Mouse (Mus musculus) lung, postnatal 0 days (tissue): ENCODE measurements around the gene Ggt1. TPM values are rescaled to one million over a fixed set of nuclear protein-coding genes. Genes with fewer than 3 reads are reported as not detected.

Experiments used
- ATAC-seq: fragments of 200-750 bp; cut with Nextera tagmentation; 2 replicates; pipeline ENCODE4 v1.8.0; 2017; ENCODE audit warnings: moderate library complexity
- DNase-seq: peaks from one replicate; pipeline ENCODE4 v3.0.0-alpha.2; 2016; ENCODE audit warnings: low spot score
- H3K27ac ChIP-seq: fragments of 300-500 bp; sonication (generic); 2 replicates; pipeline ENCODE4 v1.5.1; 2014; ENCODE audit warnings: antibody characterized with exemption, mild to moderate bottlenecking, low read length, mixed read lengths
- H3K27me3 ChIP-seq: fragments of 300-500 bp; sonication (generic); replicated peaks from 2 replicates; pipeline ENCODE4 v1.6.1; 2014; ENCODE audit warnings: low read length, mixed read lengths; ENCODE audit not compliant: insufficient read depth
- H3K36me3 ChIP-seq: fragments of 300-500 bp; sonication (generic); 2 replicates; pipeline ENCODE4 v1.6.1; 2014; ENCODE audit warnings: low read length, mixed read lengths; ENCODE audit not compliant: insufficient read depth
- H3K4me1 ChIP-seq: fragments of 300-500 bp; sonication (generic); 2 replicates; pipeline ENCODE4 v1.6.1; 2014; ENCODE audit warnings: antibody characterized with exemption, low read depth, low read length, mixed read lengths; ENCODE audit not compliant: insufficient read depth
- H3K4me2 ChIP-seq: fragments of 300-500 bp; sonication (generic); replicated peaks from 2 replicates; pipeline ENCODE4 v1.6.1; 2014; ENCODE audit warnings: low read depth, mild to moderate bottlenecking, low read length, moderate library complexity, mixed read lengths
- H3K4me3 ChIP-seq: fragments of 300-500 bp; sonication (generic); 2 replicates; pipeline ENCODE4 v1.5.1; 2014; ENCODE audit warnings: low read depth, low read length
- H3K9ac ChIP-seq: fragments of 300-500 bp; sonication (generic); replicated peaks from 2 replicates; pipeline ENCODE4 v1.6.1; 2014; ENCODE audit warnings: low read depth, mild to moderate bottlenecking
- H3K9me3 ChIP-seq: fragments of 300-500 bp; sonication (generic); 2 replicates; pipeline ENCODE4 v1.6.1; 2016; ENCODE audit warnings: low read length, mixed read lengths
- CTCF ChIP-seq: IDR thresholded peaks from 2 replicates; pipeline ENCODE4 v1.5.1; 2016; ENCODE audit warnings: antibody characterized with exemption, mild to moderate bottlenecking
- EP300 ChIP-seq: IDR thresholded peaks from 2 replicates; pipeline ENCODE4 v1.6.1; 2016; ENCODE audit warnings: antibody characterized with exemption, mild to moderate bottlenecking, control low read depth
- WGBS: fragments of 180-500 bp; shearing (Covaris S2); extraction: QIAGEN DNeasy Blood & Tissue Kit; methylation state at CpG from one replicate; pipeline ENCODE4 v1.1.7; 2014; 5-methylcytosine and 5-hydroxymethylcytosine counted together
- polyA plus RNA-seq: library from polyadenylated mRNA; unstranded; fragments of >200 nt; fragmentation: Nextera tagmentation; extraction: Ambion mirVana; gene quantifications from 2 replicates; pipeline ENCODE4 v1.2.1, GENCODE M21; 2015

The Ggt1 gene
- polyA plus RNA-seq, 1 experiment from 2014 or later = 0.42 TPM

DNA sequence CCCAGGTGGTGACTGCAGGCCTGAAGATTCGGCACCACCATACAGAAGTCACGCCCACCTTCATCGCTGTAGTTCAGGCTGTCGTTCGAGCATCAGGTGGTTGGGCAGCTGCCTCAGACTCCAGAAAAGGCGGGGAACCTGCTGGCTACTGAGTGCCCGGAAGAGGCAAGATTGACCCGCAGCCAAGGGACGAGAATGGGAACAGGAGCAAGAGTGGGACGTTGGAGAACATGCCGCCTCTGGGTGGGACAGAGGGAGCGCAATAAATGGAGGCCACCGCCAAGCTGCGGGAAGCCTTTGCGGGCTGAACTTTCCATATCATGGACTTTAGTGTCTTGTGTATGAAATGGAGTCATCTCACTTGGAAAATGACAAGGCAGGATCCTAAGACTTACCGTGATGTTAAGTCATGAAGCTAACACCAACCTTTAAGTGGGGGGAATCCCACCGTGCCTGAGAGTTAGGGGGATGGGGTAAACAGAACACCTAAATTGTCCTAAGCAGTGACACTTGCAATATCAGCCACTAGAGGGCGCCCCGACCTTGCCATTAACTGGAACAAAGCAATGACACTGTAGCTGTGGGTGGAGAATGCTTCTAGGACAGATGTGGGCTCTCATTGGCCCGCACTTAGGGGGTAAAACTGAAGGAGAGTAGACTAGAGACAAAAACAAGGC, 24.6 kb downstream of the Ggt1 start:
- WGBS = 20% methylated on average over 20 of the region's 20 CpGs
- no peak overlapping the region for H3K27ac ChIP-seq
- ATAC-seq (peak; percentile 71), DNase-seq (peak; percentile 93)
- H3K27me3 ChIP-seq = no peaks in the 10 kb centered on the region
- TF ChIP-seq CTCF = peak; percentile 98
- no peak for TF ChIP-seq EP300
- no peak overlapping the region for H3K9ac ChIP-seq
- H3K4me2 ChIP-seq = no peak overlapping the region
- H3K36me3 ChIP-seq = no peaks in the 10 kb centered on the region
- no peak overlapping the region for H3K4me3 ChIP-seq
- peaks cover 19% of the 10 kb centered on the region; the same call in 1 of the 2 replicates for H3K4me1 ChIP-seq
- H3K9me3 ChIP-seq = no peaks in the 10 kb centered on the region

DNA sequence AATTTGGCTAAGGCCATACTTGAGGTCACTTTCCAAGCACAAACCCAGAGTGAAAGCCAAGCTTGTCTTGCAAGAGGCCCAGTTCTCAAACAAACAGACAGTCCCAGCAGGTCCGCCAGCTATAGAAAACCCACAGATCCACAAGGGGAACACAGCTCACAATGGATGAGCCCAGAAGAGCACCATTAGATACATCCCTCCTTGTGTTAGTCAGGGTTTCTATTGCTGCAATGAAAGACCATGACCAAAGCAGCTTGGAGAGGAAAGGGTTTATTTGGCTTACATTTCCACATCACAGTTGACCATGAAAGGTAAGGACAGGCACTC, 25.1 kb downstream of the Ggt1 start:
- Histone ChIP-seq H3K27ac (no peak overlapping the region), H3K36me3 (no peaks in the 10 kb centered on the region), H3K9me3 (no peaks in the 10 kb centered on the region), H3K9ac (no peak overlapping the region), H3K4me2 (no peak overlapping the region), H3K4me1 (peaks cover 23% of the 10 kb centered on the region; the same call in 1 of the 2 replicates), H3K27me3 (no peaks in the 10 kb centered on the region), H3K4me3 (no peak overlapping the region)
- TF ChIP-seq EP300 = 0 out of 2 replicates have a peak, but pooled peaks have one; percentile 9
- TF ChIP-seq CTCF = no peak
- WGBS = 70% methylated on average over 1 of the region's 1 CpGs
- DNase-seq = no peak
- no peak for ATAC-seq

DNA sequence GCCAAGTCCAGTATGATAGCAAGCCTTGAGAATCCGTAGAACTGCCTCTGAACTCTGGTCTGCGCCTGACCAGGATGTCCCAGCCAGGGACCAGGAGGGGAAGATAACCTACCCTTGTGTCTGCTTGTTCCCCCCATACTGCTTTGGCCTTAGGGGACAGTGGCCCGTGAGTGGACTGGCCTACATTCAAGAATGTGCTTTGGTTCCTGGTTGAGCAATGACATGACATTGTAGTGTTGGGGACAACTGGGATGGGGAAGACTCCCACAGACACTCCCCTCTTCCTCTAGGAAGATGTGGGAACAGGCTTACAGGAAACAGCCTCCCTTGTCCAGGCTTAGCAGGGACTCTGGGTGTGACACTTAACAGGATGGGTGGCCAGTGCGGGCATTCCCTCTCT, 26.4 kb downstream of the Ggt1 start:
- H3K36me3 ChIP-seq = no peaks in the 10 kb centered on the region
- H3K4me1 ChIP-seq = peaks cover 31% of the 10 kb centered on the region
- TF ChIP-seq CTCF (no peak), EP300 (no peak)
- H3K27me3 ChIP-seq = no peaks in the 10 kb centered on the region
- DNase-seq (peak; percentile 55), ATAC-seq (peak; percentile 18)
- 57% methylated on average over 4 of the region's 4 CpGs for WGBS
- H3K27ac ChIP-seq = 0 out of 2 replicates have a peak overlapping the region, but pooled peaks have one; percentile 20
- H3K4me2 ChIP-seq = no peak overlapping the region
- no peaks in the 10 kb centered on the region for H3K9me3 ChIP-seq
- H3K9ac ChIP-seq = no peak overlapping the region
- no peak overlapping the region for H3K4me3 ChIP-seq

DNA sequence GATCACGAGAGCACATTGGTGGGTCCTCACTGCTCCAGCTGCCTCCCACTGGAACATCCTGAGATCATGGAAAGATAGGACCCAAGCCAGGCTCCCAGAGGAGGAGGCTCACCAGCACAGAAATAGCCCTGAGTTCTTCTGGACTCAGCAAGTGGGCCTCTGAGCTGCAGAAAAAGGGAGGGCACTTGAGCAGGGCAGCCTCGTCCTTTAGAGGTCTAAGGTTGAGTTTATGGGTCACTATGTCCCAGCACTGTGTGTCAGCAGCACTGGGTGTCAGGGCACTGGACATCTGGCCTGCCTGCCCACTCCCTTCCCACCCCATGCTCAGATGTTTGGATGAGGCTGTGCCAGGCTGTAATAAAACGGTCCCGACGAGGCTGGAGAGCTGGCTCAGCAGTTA, 26.9 kb downstream of the Ggt1 start:
- Histone ChIP-seq H3K4me1 (peaks cover 31% of the 10 kb centered on the region), H3K27me3 (no peaks in the 10 kb centered on the region), H3K9ac (no peak overlapping the region), H3K27ac (no peak overlapping the region), H3K4me3 (no peak overlapping the region), H3K4me2 (no peak overlapping the region), H3K9me3 (no peaks in the 10 kb centered on the region), H3K36me3 (no peaks in the 10 kb centered on the region)
- WGBS = 34% methylated on average over 5 of the region's 5 CpGs
- TF ChIP-seq CTCF = no peak
- TF ChIP-seq EP300 = 0 out of 2 replicates have a peak, but pooled peaks have one; percentile 10
- ATAC-seq (peak; percentile 44), DNase-seq (peak; percentile 67)

DNA sequence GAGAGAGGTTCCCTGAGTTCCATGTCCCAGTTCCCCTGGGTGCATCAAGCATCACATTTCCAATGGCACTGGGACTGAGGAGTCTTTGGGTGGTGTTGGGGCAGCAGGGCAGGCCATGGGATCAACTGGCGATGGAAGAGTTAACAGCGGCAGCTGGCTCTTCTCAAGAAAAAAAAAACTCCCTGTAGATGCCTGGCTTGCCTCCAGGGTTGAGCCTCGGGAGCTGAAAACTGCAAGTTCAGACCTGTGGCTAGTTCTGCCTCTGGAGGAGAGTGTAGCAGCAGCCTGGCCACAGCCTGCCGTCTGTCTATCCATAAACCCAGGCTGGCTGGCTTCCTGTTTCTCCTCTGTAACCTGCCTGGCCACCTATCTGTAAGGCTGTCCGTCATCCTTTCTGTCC, 27.7 kb downstream of the Ggt1 start, which contains the start of gene Ggt5:
Gene Ggt5, plus strand, starts transcription at position 212 of the 400 bp plus-strand sequence.
- Histone ChIP-seq H3K4me3 (peak within 1 kb of the TSS; percentile 8; the same call in 1 of the 2 replicates), H3K4me1 (peaks cover 31% of the 10 kb centered on the region), H3K36me3 (no peaks in the 10 kb centered on the region), H3K9ac (no peak within 1 kb of the TSS), H3K4me2 (peak within 1 kb of the TSS; percentile 38), H3K9me3 (no peaks in the 10 kb centered on the region), H3K27ac (no peak within 1 kb of the TSS), H3K27me3 (no peaks in the 10 kb centered on the region)
- no peak for TF ChIP-seq EP300
- TF ChIP-seq CTCF = no peak
- no peak for ATAC-seq
- peak; percentile 69 for DNase-seq
- WGBS = 8% methylated on average over 5 of the region's 5 CpGs

DNA sequence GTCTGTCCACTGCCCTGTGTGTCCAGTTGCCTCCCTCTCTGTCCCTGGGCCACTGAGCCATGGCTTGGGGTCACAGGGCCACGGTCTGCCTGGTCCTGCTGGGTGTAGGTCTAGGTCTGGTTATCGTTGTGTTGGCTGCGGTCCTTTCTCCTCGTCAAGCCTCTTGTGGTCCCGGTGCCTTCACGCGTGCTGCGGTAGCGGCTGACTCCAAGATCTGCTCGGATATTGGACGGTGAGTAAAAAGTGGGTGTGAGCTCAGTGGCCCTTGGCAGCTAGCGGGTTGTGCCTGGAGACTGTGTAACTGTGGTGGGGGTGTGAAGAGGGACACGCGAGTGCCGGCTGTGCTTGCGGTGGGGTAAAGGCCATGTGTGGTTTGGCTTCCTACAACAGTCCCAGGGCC, 28.2 kb downstream of the Ggt1 start:
- peak overlapping the region; percentile 38 for H3K4me2 ChIP-seq
- H3K4me3 ChIP-seq = peak overlapping the region; percentile 8; the same call in 1 of the 2 replicates
- WGBS = 26% methylated on average over 16 of the region's 16 CpGs
- no peak overlapping the region for H3K9ac ChIP-seq
- H3K4me1 ChIP-seq = peaks cover 31% of the 10 kb centered on the region
- no peaks in the 10 kb centered on the region for H3K9me3 ChIP-seq
- ATAC-seq = peak; percentile 13; the same call in 1 of the 2 replicates
- H3K36me3 ChIP-seq = no peaks in the 10 kb centered on the region
- H3K27me3 ChIP-seq = no peaks in the 10 kb centered on the region
- TF ChIP-seq CTCF = no peak
- no peak for TF ChIP-seq EP300
- no peak overlapping the region for H3K27ac ChIP-seq
- DNase-seq = peak; percentile 50
